Mouse (Mus musculus) heart, postnatal 0 days (tissue): ENCODE data around the gene Ccdc9.

Source experiments
- CTCF ChIP-seq: IDR thresholded peaks from 2 replicates; pipeline ENCODE4 v1.5.1; 2016; ENCODE audit warnings: antibody characterized with exemption, control low read depth, low read depth
- EP300 ChIP-seq: IDR thresholded peaks from 2 replicates; pipeline ENCODE4 v1.6.1; 2016; ENCODE audit warnings: antibody characterized with exemption, low read depth

- TF ChIP-seq CTCF (no peak), EP300 (no peak)
Measured at GRCm38 (mm10) chr7:16273081-16273765, 13.4 kb downstream of the Ccdc9 start, which contains the start of gene Inafm1.
